Mouse (Mus musculus): Measurements from ENCODE around the gene Gstm6.
"Not testable (repeated sequence)": the region's sequence is repeated elsewhere in the genome, so short reads cannot be mapped to it uniquely, and the experiment has no call there.

The Gstm6 gene

GRCm38 (mm10) chr3:107943239-107943990 is at the start of gene Gstm6:
Gene Gstm6 (minus strand): TSS chr3:107943749.
- DNase-seq (ENCODE audit: low read depth, low spot score): peak; percentile 75

- DNase-seq (ENCODE audit: low read depth, low spot score): no peak
Measured at GRCm38 (mm10) chr3:107986041-107986562, 42.6 kb upstream of the Gstm6 start, which contains the start of gene Gstm2. Gene Gstm2 (minus strand): TSS chr3:107986453.

GRCm38 (mm10) chr3:107985141-107985540 is 41.6 kb upstream of the Gstm6 start:
- not testable (repeated sequence) for DNase-seq (ENCODE audit: low read depth, low spot score)

GRCm38 (mm10) chr3:107984471-107984870 is 40.9 kb upstream of the Gstm6 start:
- no peak for DNase-seq (ENCODE audit: low read depth, low spot score)

GRCm38 (mm10) chr3:107983771-107984170 is 40.2 kb upstream of the Gstm6 start:
- no peak for DNase-seq (ENCODE audit: low read depth, low spot score)

GRCm38 (mm10) chr3:107982726-107983125 is 39.2 kb upstream of the Gstm6 start:
- no peak for DNase-seq (ENCODE audit: low read depth, low spot score)

- DNase-seq (ENCODE audit: low read depth, low spot score): no peak
Measured at GRCm38 (mm10) chr3:107981261-107981660, 37.7 kb upstream of the Gstm6 start.

GRCm38 (mm10) chr3:107977691-107978090 is 34.1 kb upstream of the Gstm6 start:
- DNase-seq (ENCODE audit: low read depth, low spot score): no peak

GRCm38 (mm10) chr3:107974237-107974636 is 30.7 kb upstream of the Gstm6 start:
- no peak for DNase-seq (ENCODE audit: low read depth, low spot score)

- DNase-seq (ENCODE audit: low read depth, low spot score): no peak
Measured at GRCm38 (mm10) chr3:107972070-107972469, 28.5 kb upstream of the Gstm6 start.

GRCm38 (mm10) chr3:107971101-107971500 is 27.6 kb upstream of the Gstm6 start:
- DNase-seq (ENCODE audit: low read depth, low spot score): not testable (repeated sequence)

GRCm38 (mm10) chr3:107968724-107969395 is 25.3 kb upstream of the Gstm6 start, which contains the start of gene Gstm3:
Gene Gstm3 (minus strand): TSS chr3:107969283.
- no peak for DNase-seq (ENCODE audit: low read depth, low spot score)

GRCm38 (mm10) chr3:107966631-107967030 is 23.1 kb upstream of the Gstm6 start:
- DNase-seq (ENCODE audit: low read depth, low spot score): no peak

- DNase-seq (ENCODE audit: low read depth, low spot score): no peak
Measured at GRCm38 (mm10) chr3:107965592-107965991, 22.0 kb upstream of the Gstm6 start.

GRCm38 (mm10) chr3:107964656-107965308 is 21.2 kb upstream of the Gstm6 start:
- DNase-seq (ENCODE audit: low read depth, low spot score): no peak

- DNase-seq (ENCODE audit: low read depth, low spot score): no peak
Measured at GRCm38 (mm10) chr3:107964026-107964425, 20.5 kb upstream of the Gstm6 start.

- not testable (repeated sequence) for DNase-seq (ENCODE audit: low read depth, low spot score)
Measured at GRCm38 (mm10) chr3:107955260-107955659, 11.7 kb upstream of the Gstm6 start.

- DNase-seq (ENCODE audit: low read depth, low spot score): no peak
Measured at GRCm38 (mm10) chr3:107953906-107954305, 10.4 kb upstream of the Gstm6 start.

GRCm38 (mm10) chr3:107953328-107953755 is 9.8 kb upstream of the Gstm6 start:
- DNase-seq (ENCODE audit: low read depth, low spot score): peak; percentile 52

- no peak for DNase-seq (ENCODE audit: low read depth, low spot score)
Measured at GRCm38 (mm10) chr3:107950531-107950930, 7.0 kb upstream of the Gstm6 start.

GRCm38 (mm10) chr3:107949461-107949860 is 5.9 kb upstream of the Gstm6 start:
- not testable (repeated sequence) for DNase-seq (ENCODE audit: low read depth, low spot score)

- DNase-seq (ENCODE audit: low read depth, low spot score): no peak
Measured at GRCm38 (mm10) chr3:107945729-107946128, 2.2 kb upstream of the Gstm6 start.
